In genomic region chr1:152697341-152697740, GRCm38 (mm10) we compare ENCODE assay signal across 38 mouse cellular contexts. TPM values are rescaled to one million over a fixed set of nuclear protein-coding genes. Genes with fewer than 3 reads are reported as not detected.
"Had no signal": no experiment of that assay in that cellular context is flagged by ENCODE, and none has a peak within 500 bp of the region (broad histone marks: within the 10 kb centered on the region; RNA-seq: fewer than 3 reads in every experiment).

No protein-coding gene starts in this region.

- H3K27ac ChIP-seq: gastrocnemius, adult 2 months; heart, embryonic 10.5 days; hindbrain, embryonic 10.5 days; hindbrain, embryonic 12.5 days; hindbrain, embryonic 14.5 days; intestine, embryonic 15.5 days; layer of hippocampus, adult 2 months; left cerebral cortex, adult 2 months; limb, embryonic 10.5 days; limb, embryonic 12.5 days; liver, embryonic 13.5 days had no signal

- H3K36me3 ChIP-seq: heart, embryonic 10.5 days; heart, embryonic 12.5 days; hindbrain, embryonic 10.5 days; hindbrain, embryonic 12.5 days; intestine, embryonic 15.5 days; limb, embryonic 10.5 days; limb, embryonic 12.5 days; liver, embryonic 13.5 days had no signal

- H3K4me3 ChIP-seq: gastrocnemius, adult 2 months; heart, embryonic 10.5 days; heart, embryonic 12.5 days; hindbrain, embryonic 10.5 days; hindbrain, embryonic 12.5 days; intestine, embryonic 15.5 days; layer of hippocampus, adult 2 months; left cerebral cortex, adult 2 months; limb, embryonic 10.5 days; limb, embryonic 12.5 days; liver, embryonic 13.5 days had no signal

- H3K9ac ChIP-seq: heart, embryonic 12.5 days; hindbrain, embryonic 12.5 days; hindbrain, embryonic 14.5 days; intestine, embryonic 15.5 days; limb, embryonic 12.5 days; liver, embryonic 13.5 days had no signal

- H3K27me3 ChIP-seq: heart, embryonic 12.5 days; hindbrain, embryonic 12.5 days; intestine, embryonic 15.5 days; limb, embryonic 12.5 days; liver, embryonic 13.5 days had no signal

- H3K4me1 ChIP-seq: intestine, embryonic 15.5 days; liver, embryonic 13.5 days had no signal

- DNase-seq: gastrocnemius, adult 2 months; gastrocnemius, postnatal 10 days; gastrocnemius, postnatal 25 days; heart, adult 11 months; heart, postnatal 10 days; heart, postnatal 4 days; kidney, adult 18-20 months; kidney, adult 8-10 months; kidney, postnatal 10 days; kidney, postnatal 25 days; kidney, postnatal 4 days; liver; liver, embryonic 13.5 days had no signal

RNA-seq across cellular contexts. Expression of gene Apobec4, which starts 53.0 kb away (rescaled TPM):
- total RNA-seq: gastrocnemius, adult 2 months; gastrocnemius, postnatal 10 days; gastrocnemius, postnatal 25 days; gastrocnemius, postnatal 4 days; heart, adult 8-10 months; heart, postnatal 10 days; heart, postnatal 25 days; heart, postnatal 4 days; layer of hippocampus, adult 2 months; layer of hippocampus, postnatal 10 days; layer of hippocampus, postnatal 25 days; left cerebral cortex, adult 2 months; left cerebral cortex, postnatal 14 days; left cerebral cortex, postnatal 36 days had no signal
- polyA plus RNA-seq: heart, embryonic 10.5 days; heart, embryonic 12.5 days; heart, embryonic 14.5 days; heart, embryonic 16.5 days; hindbrain, embryonic 10.5 days; hindbrain, embryonic 12.5 days; inflammation-experienced regulatory T-cells, adult 6 months; intestine, embryonic 15.5 days; intestine, postnatal 0 days; kidney, embryonic 14.5 days; kidney, embryonic 16.5 days; limb, embryonic 10.5 days; limb, embryonic 12.5 days; limb, embryonic 14.5 days; liver, embryonic 11.5 days; liver, embryonic 13.5 days had no signal
